Mouse (Mus musculus): ENCODE measurements around the gene Olfr1416.

The Olfr1416 gene

DNA sequence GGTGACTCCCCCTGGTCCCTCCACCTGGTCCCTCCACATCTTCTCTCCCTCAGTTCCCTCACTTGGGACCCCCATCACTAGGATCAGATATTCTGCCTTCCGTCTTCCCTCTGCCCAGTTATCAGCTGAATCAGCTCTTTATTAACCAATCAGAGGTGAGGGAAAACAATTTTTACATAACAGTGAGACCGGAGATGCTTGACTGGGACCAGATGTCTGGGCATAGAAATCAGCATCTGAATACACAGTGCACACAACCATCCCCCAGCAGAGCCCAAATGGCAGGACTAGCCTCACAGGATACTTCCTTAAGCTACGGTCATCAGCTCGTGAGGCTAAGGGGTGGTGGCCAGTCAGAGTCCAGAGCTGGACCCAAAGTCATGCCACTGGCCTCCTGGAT is 52.8 kb downstream of the Olfr1416 start:
- no peak for DNase-seq (ENCODE audit: low read depth, low spot score)

- no peak for DNase-seq (ENCODE audit: low read depth, low spot score)
Observed at GRCm38 (mm10) chr1:92431420-92431819, 53.5 kb downstream of the Olfr1416 start.

- no peak for DNase-seq (ENCODE audit: low read depth, low spot score)
Observed at GRCm38 (mm10) chr1:92430991-92431390, 53.9 kb downstream of the Olfr1416 start.
